Mouse (Mus musculus): ENCODE data around the gene Ncaph2.

DNA sequence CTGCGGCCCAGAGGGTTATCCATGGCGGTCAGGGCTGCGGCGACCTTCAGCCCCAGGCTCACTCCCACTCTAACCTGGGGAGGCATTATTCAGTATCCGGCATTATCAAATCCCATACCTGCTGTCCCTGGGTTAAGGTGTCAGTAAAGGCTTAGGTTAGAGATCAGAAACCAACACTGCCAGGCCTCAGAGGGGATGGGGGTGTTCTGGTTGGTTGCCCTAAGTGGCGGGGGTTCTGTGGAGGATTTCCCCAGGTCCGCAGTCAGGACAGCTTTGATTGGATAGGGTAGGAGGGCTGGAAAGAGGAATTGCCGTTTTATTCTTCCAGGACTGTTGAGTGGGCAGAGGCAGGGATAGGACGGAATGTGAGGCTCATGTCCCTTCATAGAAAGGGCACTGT, 18.8 kb downstream of the Ncaph2 start:
- TF ChIP-seq CTCF (IDR thresholded peaks at IDR 0.05; ENCODE audit: borderline replicate concordance, control insufficient read depth, extremely low read depth, insufficient read depth, low read length, poor library complexity) (no peak), POLR2A (IDR thresholded peaks at IDR 0.05; ENCODE audit: control insufficient read depth, extremely low read depth, insufficient read depth, low read length, poor library complexity) (no peak)
